Mouse (Mus musculus) lung, adult 2 months (tissue): ENCODE measurements around the gene Uts2.

Experiments used
- CTCF ChIP-seq: fragments of 200-500 bp; IDR thresholded peaks from 2 replicates; pipeline ENCODE4 v1.5.1; 2011; ENCODE audit warnings: mild to moderate bottlenecking, low read length, control low read depth; ENCODE audit not compliant: insufficient read depth
- POLR2A ChIP-seq: fragments of 200-500 bp; IDR thresholded peaks from 2 replicates; pipeline ENCODE4 v1.6.1; 2011; ENCODE audit warnings: low read depth, mild to moderate bottlenecking, control low read depth, low read length, borderline replicate concordance; ENCODE audit errors: extremely low read depth

DNA sequence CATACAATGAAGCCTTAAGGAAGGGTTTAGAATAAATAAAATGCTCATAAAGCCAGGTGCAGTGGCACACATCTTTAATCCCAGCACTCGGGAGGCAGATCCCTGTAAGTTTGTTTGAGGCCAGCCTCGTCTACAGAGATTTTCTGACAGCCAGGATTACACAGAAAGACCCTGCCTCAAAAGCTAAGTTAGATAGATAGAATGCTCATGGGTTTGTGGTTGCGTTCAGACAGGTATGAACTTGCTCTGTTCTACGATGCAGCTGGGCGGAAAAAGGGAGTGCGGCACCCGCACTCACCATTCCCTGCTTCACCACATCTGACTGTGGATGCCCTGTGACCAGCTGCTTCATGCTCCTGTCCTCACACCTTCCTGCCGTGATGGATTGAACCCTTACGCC, 17.4 kb upstream of the Uts2 start:
- TF ChIP-seq POLR2A (no peak), CTCF (no peak)
